Mouse (Mus musculus): ENCODE measurements around the gene Lrrc41. TPM values are rescaled to one million over a fixed set of nuclear protein-coding genes. Genes with fewer than 3 reads are reported as not detected.

Gene Lrrc41
- 34.7 and 38.3 TPM in 2 replicates for polyA plus RNA-seq (2015; fragmentation: Nextera tagmentation; extraction: Ambion mirVana)

GRCm38 (mm10) chr4:116074861-116075620 lies at the start of gene Lrrc41, which contains the start of gene Uqcrh:
Lrrc41 (plus strand) TSS chr4:116075269.
Uqcrh (minus strand) TSS chr4:116075071.

GRCm38 (mm10) chr4:116053399-116053961 lies 21.6 kb upstream of the Lrrc41 start, which contains the start of gene Nsun4:
Nsun4 (minus strand) TSS chr4:116053876.

GRCm38 (mm10) chr4:116123602-116124519 lies 48.8 kb downstream of the Lrrc41 start, which contains the start of the genes Rad54l and Pomgnt1:
Rad54l (minus strand) TSS chr4:116123690.
Pomgnt1 (plus strand) TSS chr4:116123840.

Other genes starting within 250 kb of the Lrrc41 start
- gene Mob3c, start 247.2 kb upstream of the Lrrc41 start, polyA plus RNA-seq (2015; fragmentation: Nextera tagmentation; extraction: Ambion mirVana) = 6.6 TPM in 2 replicates
- gene Mknk1, start 236.1 kb upstream of the Lrrc41 start, polyA plus RNA-seq (2015; fragmentation: Nextera tagmentation; extraction: Ambion mirVana) = 33.1 and 36.1 TPM in 2 replicates
- gene Kncn, start 190.9 kb upstream of the Lrrc41 start, polyA plus RNA-seq (2015; fragmentation: Nextera tagmentation; extraction: Ambion mirVana) = not detected in 2 replicates
- gene 6430628N08Rik, start 184.6 kb upstream of the Lrrc41 start, polyA plus RNA-seq (2015; fragmentation: Nextera tagmentation; extraction: Ambion mirVana) = not detected in 2 replicates
- gene Dmbx1, start 135.3 kb upstream of the Lrrc41 start, polyA plus RNA-seq (2015; fragmentation: Nextera tagmentation; extraction: Ambion mirVana) = not detected in 2 replicates
- gene Faah, start 57.3 kb upstream of the Lrrc41 start, polyA plus RNA-seq (2015; fragmentation: Nextera tagmentation; extraction: Ambion mirVana) = 0.18 and 0.29 TPM in 2 replicates
- gene Nsun4, start 21.4 kb upstream of the Lrrc41 start, polyA plus RNA-seq (2015; fragmentation: Nextera tagmentation; extraction: Ambion mirVana) = 18.1 and 19.7 TPM in 2 replicates
- gene Uqcrh, start 198 bp upstream of the Lrrc41 start, polyA plus RNA-seq (2015; fragmentation: Nextera tagmentation; extraction: Ambion mirVana) = 990 and 1,102 TPM in 2 replicates
- gene Rad54l, start 48.4 kb downstream of the Lrrc41 start, polyA plus RNA-seq (2015; fragmentation: Nextera tagmentation; extraction: Ambion mirVana) = 4.3 and 4.5 TPM in 2 replicates
- 34.7 and 38.2 TPM in 2 replicates for gene Pomgnt1, start 48.6 kb downstream of the Lrrc41 start, polyA plus RNA-seq (2015; fragmentation: Nextera tagmentation; extraction: Ambion mirVana)
- 1.00 and 1.2 TPM in 2 replicates for gene Lurap1, start 76.1 kb downstream of the Lrrc41 start, polyA plus RNA-seq (2015; fragmentation: Nextera tagmentation; extraction: Ambion mirVana)
- 0.06 TPM in 1 of 2 replicates, not detected in the other for gene Tspan1, start 92.3 kb downstream of the Lrrc41 start, polyA plus RNA-seq (2015; fragmentation: Nextera tagmentation; extraction: Ambion mirVana)
- gene 1700042G07Rik, start 98.1 kb downstream of the Lrrc41 start, polyA plus RNA-seq (2015; fragmentation: Nextera tagmentation; extraction: Ambion mirVana) = not detected in 2 replicates
- gene Gm49337, start 98.1 kb downstream of the Lrrc41 start, polyA plus RNA-seq (2015; fragmentation: Nextera tagmentation; extraction: Ambion mirVana) = not detected in 2 replicates
- gene Pik3r3, start 146.3 kb downstream of the Lrrc41 start, polyA plus RNA-seq (2015; fragmentation: Nextera tagmentation; extraction: Ambion mirVana) = 4.5 and 4.6 TPM in 2 replicates